Mouse (Mus musculus) gastrocnemius, postnatal 36 days (tissue): ENCODE results near the gene Alkbh2. TPM values are rescaled to one million over a fixed set of nuclear protein-coding genes. Genes with fewer than 3 reads are reported as not detected.

Source experiments
- DNase-seq, 2 experiments: peaks; one replicate each; pipeline ENCODE4 v3.0.0; 2022
- intact Hi-C: fragments of 180-260 bp; cut with DNase I; formaldehyde crosslinking; loops from one replicate; pipeline ENCODE4 v1.15.1; 2025
- long read RNA-seq, 2 experiments: library from polyadenylated mRNA; stranded (forward); transcript quantifications; one replicate each; pipeline ENCODE4 v2.0.0; 2021
- total RNA-seq, 2 experiments: library from RNA; stranded (reverse); gene quantifications; 2 replicates each; pipeline ENCODE4 v1.2.3; 2021

Gene Alkbh2
- total RNA-seq = under 1 TPM; 0.59 to 0.69 TPM
- long read RNA-seq, experiment 1 = 0 reads
- long read RNA-seq, experiment 2, partial matches to known transcripts = 0 of 4 reads
- long read RNA-seq, experiment 2, other reads (novel, unspliced or antisense) = 2 of 4 reads

GRCm38 (mm10) chr5:114127374-114128349 lies at the start of gene Alkbh2:
Alkbh2 (minus strand) TSS chr5:114128218.
- DNase-seq = peak; percentile 69 to 72
- intact Hi-C loops = no loop called here

DNA sequence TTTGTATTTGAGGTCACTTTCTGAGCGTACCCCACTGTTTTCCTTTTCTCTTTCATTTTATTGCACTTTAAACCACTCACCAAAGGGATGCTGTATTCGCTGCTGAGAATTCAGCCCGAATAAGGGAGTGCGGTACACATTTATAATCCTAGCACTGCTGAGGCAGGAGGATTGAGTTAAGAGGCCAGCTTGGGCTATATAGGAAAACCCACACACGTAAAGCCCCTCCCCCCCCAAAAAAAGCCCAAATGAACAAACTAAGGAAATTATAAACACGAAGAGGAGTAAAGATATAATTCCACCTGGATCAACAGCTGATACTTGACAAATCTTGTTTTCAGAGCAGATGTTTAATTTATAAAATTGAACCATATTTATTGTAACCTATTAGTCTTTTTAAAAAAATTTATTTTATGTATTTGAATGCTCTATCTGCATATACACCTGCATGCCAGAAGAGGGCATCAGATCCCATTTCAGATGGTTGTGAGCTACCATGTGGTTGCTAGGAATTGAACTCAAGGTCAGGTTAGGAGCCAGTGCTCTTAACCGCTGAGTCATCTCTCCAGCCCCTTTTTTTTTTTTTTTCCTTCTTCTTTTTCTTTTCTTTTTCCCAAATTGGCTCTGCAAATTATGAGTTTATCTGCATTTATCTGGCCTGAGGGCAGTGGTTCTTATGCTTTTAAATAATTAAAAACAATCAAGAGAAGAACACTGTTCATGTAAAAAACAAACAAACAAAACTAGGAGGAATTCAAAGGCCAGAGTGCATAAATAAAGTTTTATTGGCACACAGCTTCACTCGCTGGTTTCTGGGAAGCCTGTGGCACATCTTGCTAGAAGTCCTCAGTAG lies 48.8 kb upstream of the Alkbh2 start:
- intact Hi-C loops = no loop called here
- DNase-seq = no peak

DNA sequence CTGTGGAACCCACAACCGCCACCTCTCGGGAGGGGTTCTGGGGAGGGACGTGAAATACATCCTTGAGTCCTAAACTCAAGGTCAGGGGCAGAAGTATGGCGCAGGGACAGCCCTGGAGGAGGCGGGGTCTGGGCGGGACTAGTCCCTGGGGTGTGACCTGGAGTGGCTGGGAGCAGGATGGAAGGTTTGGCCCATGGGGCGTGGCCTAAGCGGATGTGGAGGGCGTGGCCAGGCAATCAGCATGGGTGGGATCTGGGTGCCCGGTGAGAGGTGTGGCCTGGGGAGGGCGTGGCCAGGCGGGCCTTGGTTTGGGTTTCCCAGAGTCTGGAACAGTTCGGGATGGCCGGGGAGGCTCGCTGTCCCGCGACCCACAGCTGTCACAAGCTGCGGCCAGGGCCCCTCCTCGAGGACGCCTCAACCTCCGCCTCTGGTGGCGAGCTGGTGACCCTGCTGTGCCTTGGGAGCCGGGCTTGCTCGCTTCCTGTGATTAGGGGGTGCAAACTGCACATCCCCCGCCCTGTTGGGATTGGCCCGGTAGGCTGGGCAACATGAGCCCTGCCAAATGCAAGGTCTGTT lies 47.7 kb upstream of the Alkbh2 start:
- peak; percentile 93 to 98 for DNase-seq
- intact Hi-C loops = no loop called here

GRCm38 (mm10) chr5:114174639-114175038 lies 46.6 kb upstream of the Alkbh2 start:
- DNase-seq = peak in 1 of 2 experiments; percentile 46
- intact Hi-C loops = no loop called here

DNA sequence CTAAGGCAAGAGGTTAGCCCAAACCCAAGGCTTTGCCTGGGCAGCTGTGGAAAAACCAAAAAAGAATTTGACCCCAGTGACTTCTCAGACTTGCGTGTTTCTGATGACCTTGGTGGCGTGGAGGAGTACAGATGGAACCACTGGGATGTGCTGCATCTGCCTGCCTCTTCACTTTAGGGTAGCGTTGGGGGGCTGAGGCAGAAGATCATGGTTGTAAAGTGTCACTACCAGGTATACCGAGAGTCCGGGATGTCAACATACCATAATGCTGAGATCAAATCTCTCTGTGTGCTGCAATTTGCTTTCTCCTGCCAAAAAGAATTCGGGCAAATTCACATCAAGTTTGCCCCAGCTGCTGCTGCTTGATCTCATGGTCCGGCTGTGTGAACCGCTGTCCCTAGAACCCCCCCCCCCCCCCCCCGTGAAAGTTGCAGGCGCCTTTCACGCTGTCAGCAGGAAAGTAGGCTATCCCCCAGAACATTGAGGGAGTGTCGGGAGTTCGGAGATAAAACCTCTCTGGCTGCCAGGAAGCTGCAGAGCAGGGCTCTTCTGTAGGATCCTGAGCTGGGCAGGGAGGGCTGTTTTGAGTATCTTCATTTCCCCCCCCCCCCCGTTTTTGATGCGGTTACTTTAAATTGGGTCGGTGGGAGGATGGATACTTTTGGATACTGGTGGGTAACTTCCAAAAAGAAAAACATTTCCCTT lies 46.0 kb upstream of the Alkbh2 start:
- intact Hi-C loops = no loop called here
- DNase-seq = no peak

DNA sequence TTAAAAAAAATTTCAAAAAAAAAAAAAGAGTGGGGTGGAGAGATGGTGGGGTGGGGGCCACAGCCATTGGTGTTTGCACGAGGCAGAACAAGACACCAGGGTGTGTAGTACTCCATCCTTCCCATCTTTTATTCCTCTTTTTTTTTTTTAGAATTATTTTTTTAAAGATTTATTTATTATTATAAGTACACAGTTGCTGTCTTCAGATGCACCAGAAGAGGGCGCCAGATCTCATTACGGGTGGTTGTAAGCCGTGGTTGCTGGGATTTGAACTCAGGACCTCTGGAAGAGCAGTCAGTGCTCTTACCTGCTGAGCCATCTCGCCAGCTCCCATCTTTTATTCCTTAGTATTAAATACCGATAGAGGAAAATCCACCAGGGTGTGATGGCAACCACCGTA lies 45.4 kb upstream of the Alkbh2 start:
- no peak for DNase-seq
- intact Hi-C loops = no loop called here

DNA sequence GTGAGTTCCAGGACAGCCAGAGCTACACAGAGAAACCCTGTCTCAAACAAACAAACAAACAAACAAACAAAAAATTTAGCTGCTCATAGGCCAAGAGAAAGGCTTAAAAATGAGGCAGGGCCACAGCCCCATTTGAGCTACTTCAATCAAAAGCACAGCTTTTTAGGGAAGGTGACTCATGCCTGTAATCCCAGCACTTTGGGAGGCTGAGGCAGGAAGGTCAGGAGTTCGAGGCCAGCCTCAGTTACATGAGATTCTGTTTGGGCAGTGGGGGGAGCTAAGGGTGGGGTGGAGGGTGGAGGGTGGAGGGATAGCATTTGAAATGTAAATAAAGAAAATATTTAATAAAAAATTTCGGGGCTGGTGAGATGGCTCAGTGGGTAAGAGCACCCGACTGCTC lies 44.9 kb upstream of the Alkbh2 start:
- no peak for DNase-seq
- intact Hi-C loops = no loop called here

DNA sequence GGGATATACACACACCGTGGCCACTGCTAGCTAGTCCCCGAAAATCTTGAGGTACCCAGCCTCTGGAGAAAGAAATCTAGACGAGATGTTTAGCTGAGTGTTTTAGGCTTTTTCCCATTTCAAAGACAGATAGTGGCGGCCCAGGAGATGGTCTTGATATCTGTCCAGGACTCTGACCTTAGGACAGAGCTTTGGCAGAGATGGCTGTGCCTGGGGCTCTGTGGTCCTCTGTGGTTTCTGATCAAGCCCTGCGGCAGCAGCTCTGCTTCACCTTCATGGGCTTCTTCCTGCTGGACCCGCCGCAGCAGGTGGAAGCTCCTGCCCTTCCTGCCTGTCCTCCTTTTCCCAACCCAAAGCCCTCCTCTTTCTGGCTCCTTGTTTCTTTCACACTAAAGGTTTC lies 42.3 kb upstream of the Alkbh2 start:
- DNase-seq = no peak
- intact Hi-C loops = no loop called here

GRCm38 (mm10) chr5:114163117-114163696 lies 35.2 kb upstream of the Alkbh2 start:
- DNase-seq = no peak
- intact Hi-C loops = no loop called here

DNA sequence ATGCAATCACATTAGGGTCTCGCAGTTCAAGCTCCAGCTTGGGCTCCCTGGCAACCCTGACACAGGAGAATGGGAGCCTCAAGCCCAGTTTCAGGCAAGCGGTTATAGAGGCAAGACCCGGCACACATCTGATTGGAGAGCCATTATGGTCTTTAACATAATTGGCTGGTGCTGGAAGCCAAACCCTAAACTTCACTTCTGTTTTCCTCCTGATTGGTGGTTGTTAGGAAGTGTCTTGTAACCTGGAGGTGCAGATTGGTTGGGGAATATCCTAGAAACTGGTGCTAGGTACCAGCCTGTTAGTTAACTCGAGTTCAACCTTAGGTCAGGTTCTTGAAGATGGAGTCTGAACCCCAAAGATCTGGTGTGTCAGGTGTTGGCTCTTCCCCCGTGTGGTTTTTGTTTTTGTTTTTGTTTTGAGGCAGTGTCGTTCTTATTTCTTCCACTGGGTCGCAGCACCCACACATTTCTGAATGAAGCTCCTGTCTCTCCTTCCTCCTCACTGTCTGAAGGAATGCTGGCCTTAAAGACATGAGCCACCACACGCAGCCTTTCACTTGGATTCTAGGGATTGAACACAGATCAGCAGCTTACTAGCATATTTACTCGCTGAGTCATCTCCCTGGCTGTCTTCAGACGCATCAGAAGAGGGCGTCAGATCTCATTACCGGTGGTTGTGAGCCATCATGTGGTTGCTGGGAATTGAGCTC lies 34.2 kb upstream of the Alkbh2 start:
- intact Hi-C loops = no loop called here
- no peak for DNase-seq

GRCm38 (mm10) chr5:114161424-114161823 lies 33.4 kb upstream of the Alkbh2 start:
- intact Hi-C loops = no loop called here

GRCm38 (mm10) chr5:114157236-114157635 lies 29.2 kb upstream of the Alkbh2 start:
- intact Hi-C loops = no loop called here
- DNase-seq = no peak

More at GRCm38 (mm10) chr5:114161424-114161823, 33.4 kb upstream of the Alkbh2 start:
- no peak for DNase-seq

- DNase-seq = peak in 1 of 2 experiments; percentile 57
- intact Hi-C loops = no loop called here
Observed at GRCm38 (mm10) chr5:114155168-114155933, 27.3 kb upstream of the Alkbh2 start.

- no peak for DNase-seq
- intact Hi-C loops = no loop called here
Observed at GRCm38 (mm10) chr5:114154765-114155164, 26.7 kb upstream of the Alkbh2 start.

DNA sequence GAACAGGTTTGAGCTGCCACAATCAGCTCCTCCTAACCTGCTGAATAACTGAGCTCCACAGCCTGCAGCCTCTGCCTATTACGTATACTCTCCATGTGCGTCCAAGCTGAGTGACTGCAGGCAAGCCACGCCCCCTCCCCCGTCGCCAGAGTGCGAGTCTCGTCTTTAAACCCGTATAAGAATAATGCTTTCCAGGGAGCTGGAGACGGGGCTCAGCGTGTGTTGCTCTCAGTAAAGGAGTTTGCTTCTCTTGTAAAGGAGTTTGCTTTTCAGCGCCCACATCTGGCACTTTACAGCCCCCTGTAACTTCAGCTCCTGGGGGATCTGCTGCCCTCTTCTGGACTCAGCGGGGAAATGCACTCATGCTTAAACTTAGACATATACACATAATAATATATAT lies 25.5 kb upstream of the Alkbh2 start:
- no peak for DNase-seq
- intact Hi-C loops = no loop called here

DNA sequence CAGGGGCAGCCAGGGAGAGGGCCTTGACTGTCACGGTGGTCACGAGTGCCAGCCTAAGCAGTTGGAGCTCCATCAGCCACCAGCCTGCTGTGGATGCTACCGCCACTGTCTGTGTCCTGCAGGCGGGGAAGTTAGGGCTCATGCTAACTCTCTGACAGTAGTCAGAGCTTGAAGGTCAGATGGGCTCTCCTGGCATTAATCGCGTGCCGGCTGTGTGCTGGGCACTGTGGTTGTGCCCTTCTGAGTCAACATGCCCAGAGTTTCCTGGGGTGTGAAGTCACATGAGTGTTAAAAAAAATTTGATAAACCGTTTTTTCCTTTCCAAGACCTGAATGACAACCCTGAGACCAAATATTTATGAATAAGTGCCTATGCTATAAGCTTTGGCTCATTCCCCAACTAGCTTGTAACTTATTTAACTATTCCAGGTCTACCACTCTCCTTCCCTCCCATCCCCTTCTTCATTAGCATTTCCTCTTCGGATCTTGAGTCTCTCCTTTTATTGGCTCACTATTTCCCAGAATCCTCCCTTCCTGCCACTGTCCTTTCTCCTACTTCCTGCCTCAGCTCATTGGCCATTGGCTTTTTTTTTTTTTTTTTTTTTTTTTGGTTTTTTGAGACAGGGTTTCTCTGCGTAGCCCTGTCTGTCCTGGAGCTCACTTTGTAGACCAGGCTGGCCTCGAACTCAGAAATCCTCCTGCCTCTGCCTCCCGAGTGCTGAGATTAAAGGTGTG lies 24.5 kb upstream of the Alkbh2 start:
- DNase-seq = no peak
- intact Hi-C loops = no loop called here
